Mouse (Mus musculus) right cerebral cortex, adult 2 months (tissue): ENCODE results near the gene Pik3r2.

Experiments used
- DNase-seq, 2 experiments: peaks; one replicate each; pipeline ENCODE4 v3.0.0; 2021 to 2022; ENCODE audit warnings: low spot score in 2 of 2

The Pik3r2 gene

GRCm38 (mm10) chr8:70801830-70802229 is 25.3 kb upstream of the Pik3r2 start:
- no peak for DNase-seq

- peak; percentile 83 to 85 for DNase-seq
Measured at GRCm38 (mm10) chr8:70801156-70801555, 24.6 kb upstream of the Pik3r2 start.

- peak; percentile 75 to 76 for DNase-seq
Measured at GRCm38 (mm10) chr8:70800648-70801047, 24.1 kb upstream of the Pik3r2 start.

GRCm38 (mm10) chr8:70798281-70798680 is 21.8 kb upstream of the Pik3r2 start:
- DNase-seq = no peak

GRCm38 (mm10) chr8:70797081-70798070 is 20.9 kb upstream of the Pik3r2 start:
- DNase-seq = peak; percentile 89

- DNase-seq = peak in 1 of 2 experiments; percentile 8
Measured at GRCm38 (mm10) chr8:70796403-70797080, 20.0 kb upstream of the Pik3r2 start.

GRCm38 (mm10) chr8:70795370-70795769 is 18.9 kb upstream of the Pik3r2 start:
- no peak for DNase-seq

GRCm38 (mm10) chr8:70794215-70794614 is 17.7 kb upstream of the Pik3r2 start:
- no peak for DNase-seq

- DNase-seq = no peak
Measured at GRCm38 (mm10) chr8:70792700-70793099, 16.2 kb upstream of the Pik3r2 start.

- DNase-seq = peak; percentile 94 to 98
Measured at GRCm38 (mm10) chr8:70791975-70792691, 15.6 kb upstream of the Pik3r2 start.

- DNase-seq = no peak
Measured at GRCm38 (mm10) chr8:70791294-70791701, 14.8 kb upstream of the Pik3r2 start.

GRCm38 (mm10) chr8:70790846-70791245 is 14.3 kb upstream of the Pik3r2 start:
- peak in 1 of 2 experiments; percentile 60 for DNase-seq

- DNase-seq = no peak
Measured at GRCm38 (mm10) chr8:70789046-70789445, 12.5 kb upstream of the Pik3r2 start.

- no peak for DNase-seq
Measured at GRCm38 (mm10) chr8:70787941-70788667, 11.6 kb upstream of the Pik3r2 start.

GRCm38 (mm10) chr8:70787051-70787445 is 10.5 kb upstream of the Pik3r2 start:
- DNase-seq = no peak

- DNase-seq = no peak
Measured at GRCm38 (mm10) chr8:70786291-70787050, 10.0 kb upstream of the Pik3r2 start.

- no peak for DNase-seq
Measured at GRCm38 (mm10) chr8:70780093-70780492, 3.6 kb upstream of the Pik3r2 start.

- no peak for DNase-seq
Measured at GRCm38 (mm10) chr8:70775851-70776495, 540 bp downstream of the Pik3r2 start.

GRCm38 (mm10) chr8:70775227-70775626 is 1.3 kb downstream of the Pik3r2 start:
- no peak for DNase-seq

GRCm38 (mm10) chr8:70774740-70775139 is 1.8 kb downstream of the Pik3r2 start:
- no peak for DNase-seq
